Mouse (Mus musculus) thymus, adult 2 months (tissue): ENCODE measurements around the gene Zdhhc24.

Experiments
- CTCF ChIP-seq: fragments of 200-500 bp; IDR thresholded peaks from 2 replicates; pipeline ENCODE4 v1.5.1; 2012; ENCODE audit warnings: mild to moderate bottlenecking, control low read depth, low read length, moderate library complexity, borderline replicate concordance; ENCODE audit not compliant: control insufficient read depth, poor library complexity, insufficient read depth; ENCODE audit errors: extremely low read depth
- POLR2A ChIP-seq: fragments of 200-500 bp; IDR thresholded peaks from 2 replicates; pipeline ENCODE4 v1.6.1; 2012; ENCODE audit warnings: mild to moderate bottlenecking, low read length, control low read depth, moderate library complexity; ENCODE audit not compliant: control insufficient read depth, poor library complexity, insufficient read depth; ENCODE audit errors: extremely low read depth

GRCm38 (mm10) chr19:4847490-4847889, 31.0 kb upstream of the Zdhhc24 start:
- TF ChIP-seq CTCF (no peak), POLR2A (no peak)
